Mouse (Mus musculus) small intestine, adult 10 weeks (tissue): Measurements from ENCODE around the gene Mmp10. TPM values are rescaled to one million over a fixed set of nuclear protein-coding genes. Genes with fewer than 3 reads are reported as not detected.

ENCODE experiments used
- polyA plus RNA-seq: library from polyadenylated mRNA; stranded (reverse); fragments of 350-450 nt; fragmentation: Illumina TruSeq; extraction: RNeasy Lipid Tissue Mini Kit (QIAGEN cat#74804); gene quantifications from one replicate; pipeline ENCODE4 v1.2.3, GENCODE M21; 2014; ENCODE audit warnings: low replicate concordance

The Mmp10 gene
- 52.8 TPM for polyA plus RNA-seq

DNA sequence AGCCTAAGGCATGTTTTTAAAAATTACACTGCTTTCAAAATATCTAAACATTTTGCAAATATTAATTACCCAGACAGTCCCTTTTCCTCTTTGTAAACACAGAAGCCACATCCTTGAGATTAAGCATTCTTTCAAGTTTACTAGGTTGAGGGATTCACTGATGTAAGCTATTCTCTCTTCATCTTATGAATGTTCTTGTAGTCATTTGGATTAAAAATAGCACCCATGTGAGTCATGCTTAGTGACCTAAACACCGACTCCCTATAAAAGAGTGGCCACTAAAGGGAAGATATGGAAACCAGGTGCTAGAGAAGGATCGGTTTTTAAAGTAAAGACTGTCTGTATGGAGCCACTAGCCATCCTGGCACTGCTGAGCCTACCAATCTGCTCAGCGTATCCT is at the start of gene Mmp10:
Gene Mmp10 (plus strand): TSS at position 302 of the 400 bp plus-strand sequence.

DNA sequence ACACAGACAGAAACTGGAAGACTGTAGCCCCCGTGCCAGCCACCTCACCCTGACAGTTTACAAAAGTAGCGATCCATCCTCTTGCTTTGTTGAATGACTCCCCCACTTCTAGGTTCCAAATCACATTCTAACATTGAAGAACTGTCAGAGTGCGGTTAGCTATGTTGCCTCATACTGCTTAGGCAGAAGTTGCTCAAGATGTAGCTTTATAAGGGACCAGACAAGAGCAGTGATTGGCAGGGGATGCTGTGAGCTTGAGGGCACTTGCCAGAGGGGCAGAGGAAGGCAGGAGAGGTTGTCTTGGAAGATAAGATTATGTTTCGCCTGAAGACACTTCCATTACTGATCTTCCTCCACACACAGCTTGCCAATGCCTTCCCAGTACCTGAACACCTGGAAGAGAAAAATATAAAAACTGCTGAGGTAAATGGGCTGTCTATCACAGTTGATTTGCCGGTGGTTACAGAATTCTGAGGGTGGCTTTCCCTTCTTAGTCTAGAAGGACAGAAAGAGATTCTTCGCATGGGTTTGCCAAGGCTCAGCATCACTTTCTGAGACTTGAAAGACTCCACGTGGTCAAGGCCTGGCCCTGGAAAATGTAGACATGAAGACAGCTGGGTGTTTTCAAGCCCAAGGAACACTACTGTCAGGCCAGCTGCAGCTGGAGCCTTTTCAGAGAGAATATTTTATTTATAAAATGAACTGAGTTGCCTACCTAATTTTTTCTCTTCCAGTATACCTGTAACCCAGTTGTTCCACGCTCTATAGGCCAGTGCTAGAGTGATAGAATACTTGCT is 56.3 kb downstream of the Mmp10 start, which contains the start of gene Mmp8:
Gene Mmp8 (plus strand): TSS at position 236 of the 797 bp plus-strand sequence.

Other genes starting within 250 kb of the Mmp10 start
- gene Mmp13, start 229.8 kb upstream of the Mmp10 start, polyA plus RNA-seq, result 29.8 TPM
- 1.7 TPM for gene Mmp12, start 158.0 kb upstream of the Mmp10 start, polyA plus RNA-seq
- not detected for gene Mmp1b, start 114.3 kb upstream of the Mmp10 start, polyA plus RNA-seq
- 1.8 TPM for gene Mmp3, start 56.5 kb upstream of the Mmp10 start, polyA plus RNA-seq
- gene Mmp8, start 56.1 kb downstream of the Mmp10 start, polyA plus RNA-seq, result not detected
- gene Mmp27, start 69.0 kb downstream of the Mmp10 start, polyA plus RNA-seq, result not detected
- 0.89 TPM for gene Mmp20, start 125.9 kb downstream of the Mmp10 start, polyA plus RNA-seq
- 78.9 TPM for gene Mmp7, start 189.7 kb downstream of the Mmp10 start, polyA plus RNA-seq